Mouse (Mus musculus) forebrain, embryonic 10.5 days (tissue): ENCODE data around the gene Cdk14. TPM values are rescaled to one million over a fixed set of nuclear protein-coding genes. Genes with fewer than 3 reads are reported as not detected.

Source experiments
- DNase-seq: peaks from one replicate; pipeline ENCODE4 v3.0.0-alpha.2; 2017; ENCODE audit warnings: low spot score; ENCODE audit errors: extremely low spot score
- H3K27ac ChIP-seq: fragments of 300-500 bp; sonication (generic); 2 replicates; pipeline ENCODE4 v1.5.1; 2016; ENCODE audit warnings: mild to moderate bottlenecking
- H3K27me3 ChIP-seq: fragments of 300-500 bp; sonication (generic); 2 replicates; pipeline ENCODE4 v1.6.1; 2016; ENCODE audit warnings: mild to moderate bottlenecking; ENCODE audit not compliant: poor library complexity, severe bottlenecking
- H3K36me3 ChIP-seq: fragments of 300-500 bp; sonication (generic); replicated peaks from 2 replicates; pipeline ENCODE4 v1.6.1; 2016; ENCODE audit warnings: mild to moderate bottlenecking, moderate library complexity
- H3K4me1 ChIP-seq: fragments of 300-500 bp; sonication (generic); 2 replicates; pipeline ENCODE4 v1.6.1; 2016
- H3K4me3 ChIP-seq: fragments of 300-500 bp; sonication (generic); 2 replicates; pipeline ENCODE4 v1.5.1; 2016; ENCODE audit warnings: mild to moderate bottlenecking, moderate library complexity
- H3K9me3 ChIP-seq: fragments of 300-500 bp; sonication (generic); 2 replicates; pipeline ENCODE4 v1.6.1; 2016; ENCODE audit warnings: mild to moderate bottlenecking, moderate library complexity
- whole genome bisulfite sequencing: fragments of 180-500 bp; shearing (Covaris S2); methylation state at CpG from one replicate; pipeline ENCODE4 v1.1.7; 2016; 5-methylcytosine and 5-hydroxymethylcytosine counted together
- polyA plus RNA-seq: library from polyadenylated mRNA; unstranded; fragments of >200 nt; fragmentation: Nextera tagmentation; extraction: Ambion mirVana; gene quantifications from 2 replicates; pipeline ENCODE4 v1.2.1, GENCODE M21; 2016

The Cdk14 gene
- polyA plus RNA-seq, 1 experiment from 2014 or later = 9.5 TPM

DNA sequence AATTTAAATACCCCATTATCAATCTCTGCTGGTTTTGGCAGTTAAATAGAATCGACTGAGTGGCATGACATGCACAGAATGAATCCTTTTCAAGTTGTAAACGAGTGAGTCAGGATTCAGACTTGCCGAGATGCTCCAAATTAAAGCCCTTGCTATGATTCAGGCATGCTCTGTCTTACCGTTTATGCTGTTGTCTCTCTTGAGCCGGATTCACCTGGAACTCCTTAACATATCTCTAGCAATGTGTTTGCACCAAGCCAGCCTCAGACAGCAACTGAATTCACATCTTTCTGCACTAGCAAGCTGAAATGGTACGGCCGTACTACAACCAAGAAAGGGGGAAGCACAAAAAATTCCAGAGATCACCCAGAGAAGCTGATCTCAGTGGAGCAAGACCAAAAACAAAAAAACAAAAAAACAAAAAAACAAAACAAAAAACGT, 154.7 kb downstream of the Cdk14 start:
- no peaks in the 10 kb centered on the region for H3K9me3 ChIP-seq
- no peaks in the 10 kb centered on the region for H3K27me3 ChIP-seq
- no peak overlapping the region for H3K4me3 ChIP-seq
- H3K27ac ChIP-seq = no peak overlapping the region
- 42% methylated on average over 8 of the region's 8 CpGs for WGBS
- H3K36me3 ChIP-seq = no peaks in the 10 kb centered on the region
- H3K4me1 ChIP-seq = peaks cover 19% of the 10 kb centered on the region
- DNase-seq = no peak

- Histone ChIP-seq H3K4me1 (peaks cover 25% of the 10 kb centered on the region), H3K36me3 (no peaks in the 10 kb centered on the region), H3K27ac (no peak overlapping the region), H3K4me3 (no peak overlapping the region), H3K9me3 (no peaks in the 10 kb centered on the region), H3K27me3 (no peaks in the 10 kb centered on the region)
- 80% methylated on average over 2 of the region's 2 CpGs for WGBS
- no peak for DNase-seq
Measured at GRCm38 (mm10) chr5:5264712-5265111, 155.4 kb downstream of the Cdk14 start.

DNA sequence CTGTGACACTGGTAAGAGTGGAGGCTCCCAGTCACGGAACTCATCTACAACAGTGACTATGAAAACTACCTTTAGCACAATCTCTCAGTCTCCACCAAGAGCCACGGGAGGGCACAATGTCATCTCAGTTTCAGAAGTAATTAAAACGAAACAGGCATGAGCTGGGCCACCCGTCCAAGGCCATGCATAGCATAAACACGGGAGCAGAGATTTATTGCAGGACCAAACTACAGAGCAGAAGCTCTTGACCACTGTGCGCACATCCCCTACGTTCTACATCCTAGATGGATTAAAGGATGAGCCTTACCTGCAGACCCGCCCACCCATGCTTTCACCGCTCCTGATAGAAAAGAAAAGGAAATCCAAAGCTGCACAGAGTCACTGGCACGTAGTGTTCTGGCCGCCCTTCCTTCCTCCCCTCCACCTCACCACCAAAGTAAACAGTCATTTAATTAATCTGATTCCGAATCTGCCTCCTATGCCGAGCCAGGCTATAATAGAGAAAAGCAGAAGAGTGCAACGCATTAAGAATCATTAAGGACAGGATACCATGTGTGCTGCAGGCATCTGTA, 158.3 kb downstream of the Cdk14 start:
- WGBS = 80% methylated on average over 14 of the region's 14 CpGs
- Histone ChIP-seq H3K36me3 (no peaks in the 10 kb centered on the region), H3K27ac (no peak overlapping the region), H3K4me1 (peaks cover 26% of the 10 kb centered on the region), H3K9me3 (no peaks in the 10 kb centered on the region), H3K4me3 (no peak overlapping the region), H3K27me3 (no peaks in the 10 kb centered on the region)
- DNase-seq = no peak

GRCm38 (mm10) chr5:5260966-5261724, 159.0 kb downstream of the Cdk14 start:
- DNase-seq = no peak
- Histone ChIP-seq H3K9me3 (no peaks in the 10 kb centered on the region), H3K27me3 (no peaks in the 10 kb centered on the region), H3K4me3 (no peak overlapping the region), H3K36me3 (no peaks in the 10 kb centered on the region), H3K27ac (no peak overlapping the region), H3K4me1 (peaks cover 26% of the 10 kb centered on the region)
- WGBS = 72% methylated on average over 14 of the region's 14 CpGs

DNA sequence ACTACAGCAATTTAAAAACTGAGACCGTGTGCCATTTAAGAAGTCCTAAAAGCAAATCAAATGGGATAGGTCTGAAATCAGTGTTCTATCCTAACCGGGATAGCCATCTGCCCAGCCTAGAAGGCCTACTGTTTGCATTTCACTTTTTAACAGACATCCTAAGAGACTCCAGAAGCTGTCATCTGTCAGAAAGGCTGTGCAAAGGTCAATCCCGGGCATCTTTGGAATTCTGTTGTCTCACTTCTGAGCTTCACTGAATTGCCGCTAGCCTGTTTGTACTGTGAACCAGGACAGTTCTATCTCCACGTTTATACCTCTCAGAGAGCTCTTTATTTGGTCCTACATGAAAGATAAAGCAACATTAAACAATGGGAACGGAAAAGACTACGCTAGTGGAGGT, 159.8 kb downstream of the Cdk14 start:
- no peak for DNase-seq
- H3K9me3 ChIP-seq = no peaks in the 10 kb centered on the region
- WGBS = 71% methylated on average over 7 of the region's 7 CpGs
- no peak overlapping the region for H3K4me3 ChIP-seq
- peaks cover 17% of the 10 kb centered on the region for H3K4me1 ChIP-seq
- no peaks in the 10 kb centered on the region for H3K36me3 ChIP-seq
- H3K27ac ChIP-seq = no peak overlapping the region
- no peaks in the 10 kb centered on the region for H3K27me3 ChIP-seq

DNA sequence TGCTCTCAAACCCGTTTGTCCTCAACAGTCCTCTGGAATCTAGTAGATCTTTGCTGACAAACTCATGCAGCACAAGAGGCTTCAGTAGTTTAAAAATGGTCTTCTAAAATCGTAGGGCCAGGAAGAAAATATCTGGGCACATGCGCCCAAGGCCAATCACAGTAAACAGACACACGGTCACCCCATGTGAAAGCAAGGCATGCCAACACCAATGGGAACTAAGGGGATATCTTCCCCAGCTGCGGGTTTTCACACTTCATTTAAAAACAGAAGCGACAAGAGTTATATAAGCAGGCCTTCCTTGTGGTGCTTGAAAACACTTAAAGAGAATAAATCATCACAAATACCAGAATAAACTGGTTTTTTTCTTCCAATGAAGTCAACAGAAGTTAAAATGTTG, 165.7 kb downstream of the Cdk14 start:
- DNase-seq = no peak
- Histone ChIP-seq H3K27ac (no peak overlapping the region), H3K4me3 (no peak overlapping the region), H3K27me3 (no peaks in the 10 kb centered on the region), H3K36me3 (no peaks in the 10 kb centered on the region), H3K9me3 (no peaks in the 10 kb centered on the region), H3K4me1 (no peaks in the 10 kb centered on the region)
- WGBS = 88% methylated on average over 6 of the region's 6 CpGs

DNA sequence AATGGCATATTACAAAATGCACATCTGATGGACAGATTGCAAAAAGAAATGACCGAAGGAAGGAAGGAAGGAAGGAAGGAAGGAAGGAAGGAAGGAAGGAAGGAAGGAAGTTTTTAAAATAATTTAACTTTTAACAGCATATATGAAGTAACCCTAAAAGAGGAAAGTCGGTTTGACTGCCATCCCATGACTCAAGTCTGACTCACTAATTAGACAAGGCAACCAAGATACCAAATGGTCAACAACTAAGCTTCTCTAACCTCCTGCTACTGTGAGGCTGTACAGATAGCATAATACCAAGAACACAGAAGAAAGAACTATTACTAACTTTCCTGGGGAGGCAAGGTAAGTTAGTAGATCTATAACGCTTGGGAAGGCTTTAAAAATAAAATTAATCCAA, 166.9 kb downstream of the Cdk14 start:
- no peak overlapping the region for H3K27ac ChIP-seq
- no peaks in the 10 kb centered on the region for H3K9me3 ChIP-seq
- DNase-seq = no peak
- H3K27me3 ChIP-seq = no peaks in the 10 kb centered on the region
- 86% methylated on average over 3 of the region's 3 CpGs for WGBS
- H3K4me1 ChIP-seq = no peaks in the 10 kb centered on the region
- no peaks in the 10 kb centered on the region for H3K36me3 ChIP-seq
- no peak overlapping the region for H3K4me3 ChIP-seq

DNA sequence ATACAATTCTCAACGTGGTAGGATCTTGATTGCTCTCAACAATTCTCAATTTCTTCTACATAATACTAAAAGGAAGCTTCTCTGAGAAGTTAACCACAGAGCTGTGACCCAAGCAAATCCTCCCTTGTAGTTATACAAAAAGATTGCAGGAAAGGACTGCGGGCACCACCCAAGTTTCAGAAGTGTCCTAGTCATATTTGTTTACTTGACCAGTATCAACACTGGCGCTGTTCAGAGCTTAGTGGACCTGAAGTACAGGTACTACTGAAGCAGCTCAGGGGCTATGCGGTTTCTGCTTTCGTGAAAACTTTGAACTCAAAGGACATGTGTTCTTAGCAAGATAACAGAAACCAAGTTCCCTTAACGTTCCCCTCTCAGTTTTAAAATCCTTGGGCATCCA, 172.4 kb downstream of the Cdk14 start:
- H3K4me3 ChIP-seq = no peak overlapping the region
- DNase-seq = no peak
- no peak overlapping the region for H3K27ac ChIP-seq
- H3K27me3 ChIP-seq = no peaks in the 10 kb centered on the region
- no peaks in the 10 kb centered on the region for H3K36me3 ChIP-seq
- 92% methylated on average over 6 of the region's 6 CpGs for WGBS
- H3K4me1 ChIP-seq = no peaks in the 10 kb centered on the region
- H3K9me3 ChIP-seq = no peaks in the 10 kb centered on the region

DNA sequence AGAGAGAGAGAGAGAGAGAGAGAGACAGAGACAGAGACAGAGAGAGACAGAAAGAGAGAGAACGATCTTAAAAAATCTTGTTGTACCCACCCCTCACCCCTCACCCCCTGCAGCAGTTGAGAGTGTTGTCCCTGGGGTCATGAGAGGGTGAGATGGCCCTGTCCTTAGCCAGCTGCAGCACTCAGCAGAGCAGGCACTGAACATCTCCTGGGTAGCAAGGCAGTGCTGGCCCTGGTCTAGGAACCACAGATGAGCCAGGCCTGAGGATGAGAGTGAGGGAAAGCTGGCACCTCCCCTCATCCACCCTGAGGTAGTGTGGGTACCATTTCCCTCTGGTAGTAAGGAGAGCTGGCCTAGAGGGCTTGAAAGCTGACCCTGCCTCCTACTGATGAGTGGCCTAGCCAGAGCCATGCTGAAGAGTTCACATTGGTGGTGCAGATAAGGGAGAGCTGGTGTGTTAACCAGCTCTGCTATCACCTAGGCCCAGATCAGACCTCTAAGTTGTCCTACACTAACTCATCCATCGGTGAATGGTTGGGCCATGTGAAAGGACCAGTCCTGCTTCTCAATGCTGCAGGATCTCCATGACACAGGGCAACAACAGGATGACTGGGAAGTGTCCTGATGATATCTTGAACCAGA, 173.5 kb downstream of the Cdk14 start:
- Histone ChIP-seq H3K27ac (no peak overlapping the region), H3K27me3 (no peaks in the 10 kb centered on the region), H3K9me3 (no peaks in the 10 kb centered on the region), H3K36me3 (no peaks in the 10 kb centered on the region), H3K4me3 (no peak overlapping the region), H3K4me1 (no peaks in the 10 kb centered on the region)
- WGBS = 82% methylated on average over 2 of the region's 2 CpGs
- no peak for DNase-seq

- H3K4me1 ChIP-seq = no peaks in the 10 kb centered on the region
- H3K4me3 ChIP-seq = no peak overlapping the region
- H3K36me3 ChIP-seq = no peaks in the 10 kb centered on the region
- DNase-seq = no peak
- 94% methylated on average over 7 of the region's 7 CpGs for WGBS
- no peaks in the 10 kb centered on the region for H3K27me3 ChIP-seq
- H3K9me3 ChIP-seq = no peaks in the 10 kb centered on the region
- no peak overlapping the region for H3K27ac ChIP-seq
Measured at GRCm38 (mm10) chr5:5245182-5245581, 174.9 kb downstream of the Cdk14 start.

DNA sequence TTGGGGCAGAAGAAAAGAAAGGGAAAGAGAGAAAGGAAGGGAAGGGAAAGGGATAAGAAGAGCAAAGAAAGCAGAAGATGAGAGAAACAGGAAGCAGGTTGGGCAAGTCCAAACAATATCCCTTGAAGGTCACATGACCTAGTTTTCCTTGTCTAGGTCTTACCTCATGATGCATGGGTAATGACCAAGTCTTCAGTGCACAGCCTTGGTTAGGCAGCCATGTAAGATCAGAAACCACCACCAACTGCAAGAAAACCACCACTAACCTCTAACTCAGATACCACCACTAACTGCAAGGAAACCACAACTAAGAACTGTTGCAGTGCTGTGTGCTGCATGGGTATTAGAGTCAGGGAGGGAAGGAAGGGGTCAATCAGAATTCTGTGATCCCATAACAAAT, 176.5 kb downstream of the Cdk14 start:
- Histone ChIP-seq H3K36me3 (no peaks in the 10 kb centered on the region), H3K27me3 (no peaks in the 10 kb centered on the region), H3K27ac (no peak overlapping the region), H3K4me1 (no peaks in the 10 kb centered on the region), H3K9me3 (no peaks in the 10 kb centered on the region), H3K4me3 (no peak overlapping the region)
- DNase-seq = no peak

- DNase-seq = no peak
- WGBS = 94% methylated on average over 5 of the region's 5 CpGs
Measured at GRCm38 (mm10) chr5:5242704-5243103, 177.4 kb downstream of the Cdk14 start.

GRCm38 (mm10) chr5:5241088-5241487, 179.0 kb downstream of the Cdk14 start:
- Histone ChIP-seq H3K27ac (no peak overlapping the region), H3K4me1 (no peaks in the 10 kb centered on the region), H3K4me3 (no peak overlapping the region), H3K36me3 (peaks cover 13% of the 10 kb centered on the region), H3K27me3 (no peaks in the 10 kb centered on the region), H3K9me3 (peaks cover 14% of the 10 kb centered on the region)
- WGBS = 97% methylated on average over 6 of the region's 6 CpGs
- DNase-seq = no peak

More at GRCm38 (mm10) chr5:5242704-5243103, 177.4 kb downstream of the Cdk14 start:
- no peak overlapping the region for H3K4me3 ChIP-seq
- peaks cover 5% of the 10 kb centered on the region for H3K9me3 ChIP-seq
- H3K27ac ChIP-seq = no peak overlapping the region
- H3K4me1 ChIP-seq = no peaks in the 10 kb centered on the region
- no peaks in the 10 kb centered on the region for H3K27me3 ChIP-seq
- H3K36me3 ChIP-seq = peaks cover 4% of the 10 kb centered on the region
